Mouse (Mus musculus) myocyte (in vitro differentiated cells): Measurements from ENCODE around the gene Kansl1l.

Experiments used
- E2F4 ChIP-seq: IDR thresholded peaks from one replicate; pipeline ENCODE4 v1.6.1; 2011; ENCODE audit warnings: mild to moderate bottlenecking, control low read depth, moderate library complexity; ENCODE audit not compliant: insufficient read depth
- POLR2A ChIP-seq: IDR thresholded peaks from one replicate; pipeline ENCODE4 v1.6.1; 2011; ENCODE audit warnings: low read depth, mild to moderate bottlenecking, control low read depth, moderate library complexity; ENCODE audit not compliant: insufficient read length

GRCm38 (mm10) chr1:66702623-66703345, 114.6 kb downstream of the Kansl1l start:
- TF ChIP-seq POLR2A (no peak), E2F4 (no peak)
